Mouse (Mus musculus) limb, embryonic 11.5 days (tissue): ENCODE data around the gene Cckar. TPM values are rescaled to one million over a fixed set of nuclear protein-coding genes. Genes with fewer than 3 reads are reported as not detected.

Experiments
- ATAC-seq: fragments of 200-750 bp; cut with Nextera tagmentation; 2 replicates; pipeline ENCODE4 v1.8.0; 2017; ENCODE audit warnings: low read depth; ENCODE audit not compliant: insufficient number of reproducible peaks, low FRiP score, low TSS enrichment
- DNase-seq: peaks from one replicate; pipeline ENCODE4 v3.0.0-alpha.2; 2015; ENCODE audit warnings: low spot score
- H3K27ac ChIP-seq: fragments of 300-500 bp; sonication (generic); replicated peaks from 2 replicates; pipeline ENCODE4 v1.5.1; 2014; ENCODE audit warnings: low read depth, mild to moderate bottlenecking, low read length
- H3K27me3 ChIP-seq: fragments of 300-500 bp; sonication (generic); 2 replicates; pipeline ENCODE4 v1.6.1; 2014; ENCODE audit warnings: mild to moderate bottlenecking, low read length, mixed read lengths; ENCODE audit not compliant: control insufficient read depth, insufficient read depth
- H3K36me3 ChIP-seq: fragments of 300-500 bp; sonication (generic); 2 replicates; pipeline ENCODE4 v1.6.1; 2014; ENCODE audit warnings: mild to moderate bottlenecking, low read length, moderate library complexity, mixed read lengths; ENCODE audit not compliant: control insufficient read depth, insufficient read depth
- H3K4me1 ChIP-seq: fragments of 300-500 bp; sonication (generic); 2 replicates; pipeline ENCODE4 v1.6.1; 2014; ENCODE audit warnings: low read length, mixed read lengths; ENCODE audit not compliant: control insufficient read depth, insufficient read depth
- H3K4me2 ChIP-seq: fragments of 300-500 bp; sonication (generic); 2 replicates; pipeline ENCODE4 v1.6.1; 2014; ENCODE audit warnings: low read depth, mild to moderate bottlenecking, moderate library complexity; ENCODE audit not compliant: severe bottlenecking
- H3K4me3 ChIP-seq: fragments of 300-500 bp; sonication (generic); 2 replicates; pipeline ENCODE4 v1.5.1; 2014; ENCODE audit warnings: low read depth, low read length
- H3K9ac ChIP-seq: fragments of 300-500 bp; sonication (generic); 2 replicates; pipeline ENCODE4 v1.6.1; 2014; ENCODE audit warnings: mild to moderate bottlenecking, low read length
- H3K9me3 ChIP-seq: fragments of 300-500 bp; sonication (generic); 2 replicates; pipeline ENCODE4 v1.6.1; 2016; ENCODE audit warnings: low read length; ENCODE audit not compliant: control insufficient read depth
- WGBS: fragments of 180-500 bp; shearing (Covaris S2); extraction: QIAGEN DNeasy Blood & Tissue Kit; methylation state at CpG from one replicate; pipeline ENCODE4 v1.1.7; 2014; 5-methylcytosine and 5-hydroxymethylcytosine counted together
- polyA plus RNA-seq: library from polyadenylated mRNA; unstranded; fragments of >200 nt; fragmentation: Nextera tagmentation; extraction: Ambion mirVana; gene quantifications from 2 replicates; pipeline ENCODE4 v1.2.1, GENCODE M21; 2014

Cckar gene
- polyA plus RNA-seq, 1 experiment from 2014 or later: 0.07 TPM

- no peak for ATAC-seq
These were observed 4.8 kb downstream of the Cckar start for GRCm38 (mm10) chr5:53702686-53703085.

GRCm38 (mm10) chr5:53697794-53698193 lies 9.7 kb downstream of the Cckar start:
- no peak overlapping the region for H3K27ac ChIP-seq
- no peaks in the 10 kb centered on the region for H3K9me3 ChIP-seq
- ATAC-seq (no peak), DNase-seq (no peak)
- no peak overlapping the region for H3K4me2 ChIP-seq
- WGBS: 76% methylated on average over 9 of the region's 9 CpGs
- H3K4me1 ChIP-seq: no peaks in the 10 kb centered on the region
- H3K9ac ChIP-seq: no peak overlapping the region
- no peaks in the 10 kb centered on the region for H3K27me3 ChIP-seq
- no peaks in the 10 kb centered on the region for H3K36me3 ChIP-seq
- no peak overlapping the region for H3K4me3 ChIP-seq

More at GRCm38 (mm10) chr5:53702686-53703085, 4.8 kb downstream of the Cckar start:
- DNase-seq: no peak
- no peak overlapping the region for H3K4me2 ChIP-seq
- no peaks in the 10 kb centered on the region for H3K36me3 ChIP-seq
- WGBS: 86% methylated on average over 14 of the region's 14 CpGs
- H3K9ac ChIP-seq: no peak overlapping the region
- H3K9me3 ChIP-seq: no peaks in the 10 kb centered on the region
- H3K4me1 ChIP-seq: peaks cover 6% of the 10 kb centered on the region
- no peaks in the 10 kb centered on the region for H3K27me3 ChIP-seq
- no peak overlapping the region for H3K27ac ChIP-seq
- H3K4me3 ChIP-seq: no peak overlapping the region

- no peaks in the 10 kb centered on the region for H3K36me3 ChIP-seq
- no peak overlapping the region for H3K4me3 ChIP-seq
- no peaks in the 10 kb centered on the region for H3K9me3 ChIP-seq
- H3K27ac ChIP-seq: no peak overlapping the region
- no peak for DNase-seq
- H3K9ac ChIP-seq: no peak overlapping the region
- H3K4me2 ChIP-seq: no peak overlapping the region
- ATAC-seq: no peak
- WGBS: 77% methylated on average over 3 of the region's 3 CpGs
- no peaks in the 10 kb centered on the region for H3K4me1 ChIP-seq
- no peaks in the 10 kb centered on the region for H3K27me3 ChIP-seq
These were observed 10.8 kb downstream of the Cckar start for GRCm38 (mm10) chr5:53696701-53697100.

GRCm38 (mm10) chr5:53692662-53693061 lies 14.8 kb downstream of the Cckar start:
- WGBS: 93% methylated on average over 1 of the region's 1 CpGs
- ATAC-seq (no peak), DNase-seq (no peak)
- Histone ChIP-seq H3K4me1 (no peaks in the 10 kb centered on the region), H3K9me3 (no peaks in the 10 kb centered on the region), H3K4me2 (no peak overlapping the region), H3K9ac (no peak overlapping the region), H3K36me3 (no peaks in the 10 kb centered on the region), H3K27me3 (no peaks in the 10 kb centered on the region), H3K4me3 (no peak overlapping the region), H3K27ac (no peak overlapping the region)

GRCm38 (mm10) chr5:53692100-53692499 lies 15.4 kb downstream of the Cckar start:
- Histone ChIP-seq H3K4me1 (no peaks in the 10 kb centered on the region), H3K27me3 (no peaks in the 10 kb centered on the region), H3K27ac (no peak overlapping the region), H3K9me3 (no peaks in the 10 kb centered on the region), H3K4me2 (no peak overlapping the region), H3K4me3 (no peak overlapping the region), H3K9ac (no peak overlapping the region), H3K36me3 (no peaks in the 10 kb centered on the region)
- WGBS: 90% methylated on average over 8 of the region's 8 CpGs
- ATAC-seq (no peak), DNase-seq (no peak)

GRCm38 (mm10) chr5:53691577-53691976 lies 15.9 kb downstream of the Cckar start:
- Histone ChIP-seq H3K27me3 (no peaks in the 10 kb centered on the region), H3K27ac (no peak overlapping the region), H3K4me3 (no peak overlapping the region), H3K9me3 (no peaks in the 10 kb centered on the region), H3K36me3 (no peaks in the 10 kb centered on the region), H3K9ac (no peak overlapping the region), H3K4me1 (no peaks in the 10 kb centered on the region), H3K4me2 (no peak overlapping the region)
- 45% methylated on average over 3 of the region's 3 CpGs for WGBS
- DNase-seq (no peak), ATAC-seq (no peak)

- Histone ChIP-seq H3K9ac (no peak overlapping the region), H3K4me3 (no peak overlapping the region), H3K4me1 (no peaks in the 10 kb centered on the region), H3K4me2 (no peak overlapping the region), H3K27ac (no peak overlapping the region), H3K36me3 (no peaks in the 10 kb centered on the region), H3K27me3 (no peaks in the 10 kb centered on the region), H3K9me3 (no peaks in the 10 kb centered on the region)
- WGBS: 86% methylated on average over 7 of the region's 7 CpGs
- DNase-seq: no peak
- no peak for ATAC-seq
These were observed 19.2 kb downstream of the Cckar start for GRCm38 (mm10) chr5:53688326-53688725.

- Histone ChIP-seq H3K27me3 (no peaks in the 10 kb centered on the region), H3K27ac (no peak overlapping the region)
These were observed 21.1 kb downstream of the Cckar start for GRCm38 (mm10) chr5:53686379-53686778.

GRCm38 (mm10) chr5:53685623-53686022 lies 21.9 kb downstream of the Cckar start:
- no peaks in the 10 kb centered on the region for H3K4me1 ChIP-seq
- H3K4me2 ChIP-seq: no peak overlapping the region
- ATAC-seq (no peak), DNase-seq (no peak)
- no peaks in the 10 kb centered on the region for H3K27me3 ChIP-seq
- H3K36me3 ChIP-seq: no peaks in the 10 kb centered on the region
- H3K9me3 ChIP-seq: no peaks in the 10 kb centered on the region
- H3K9ac ChIP-seq: no peak overlapping the region
- no peak overlapping the region for H3K27ac ChIP-seq
- 82% methylated on average over 4 of the region's 4 CpGs for WGBS
- no peak overlapping the region for H3K4me3 ChIP-seq

More at GRCm38 (mm10) chr5:53686379-53686778, 21.1 kb downstream of the Cckar start:
- Histone ChIP-seq H3K36me3 (no peaks in the 10 kb centered on the region), H3K4me2 (no peak overlapping the region), H3K4me3 (no peak overlapping the region), H3K9me3 (no peaks in the 10 kb centered on the region), H3K9ac (no peak overlapping the region), H3K4me1 (no peaks in the 10 kb centered on the region)
- DNase-seq (no peak), ATAC-seq (no peak)
- 81% methylated on average over 2 of the region's 2 CpGs for WGBS
